Mouse (Mus musculus) liver (tissue): ENCODE results near the gene Eif4a1.
"Not testable (repeated sequence)": the region's sequence is repeated elsewhere in the genome, so short reads cannot be mapped to it uniquely, and the experiment has no call there.

ENCODE experiments used
- DNase-seq: peaks from one replicate; pipeline ENCODE4 v3.0.0-alpha.2; 2020; ENCODE audit warnings: mixed read lengths

The Eif4a1 gene

DNA sequence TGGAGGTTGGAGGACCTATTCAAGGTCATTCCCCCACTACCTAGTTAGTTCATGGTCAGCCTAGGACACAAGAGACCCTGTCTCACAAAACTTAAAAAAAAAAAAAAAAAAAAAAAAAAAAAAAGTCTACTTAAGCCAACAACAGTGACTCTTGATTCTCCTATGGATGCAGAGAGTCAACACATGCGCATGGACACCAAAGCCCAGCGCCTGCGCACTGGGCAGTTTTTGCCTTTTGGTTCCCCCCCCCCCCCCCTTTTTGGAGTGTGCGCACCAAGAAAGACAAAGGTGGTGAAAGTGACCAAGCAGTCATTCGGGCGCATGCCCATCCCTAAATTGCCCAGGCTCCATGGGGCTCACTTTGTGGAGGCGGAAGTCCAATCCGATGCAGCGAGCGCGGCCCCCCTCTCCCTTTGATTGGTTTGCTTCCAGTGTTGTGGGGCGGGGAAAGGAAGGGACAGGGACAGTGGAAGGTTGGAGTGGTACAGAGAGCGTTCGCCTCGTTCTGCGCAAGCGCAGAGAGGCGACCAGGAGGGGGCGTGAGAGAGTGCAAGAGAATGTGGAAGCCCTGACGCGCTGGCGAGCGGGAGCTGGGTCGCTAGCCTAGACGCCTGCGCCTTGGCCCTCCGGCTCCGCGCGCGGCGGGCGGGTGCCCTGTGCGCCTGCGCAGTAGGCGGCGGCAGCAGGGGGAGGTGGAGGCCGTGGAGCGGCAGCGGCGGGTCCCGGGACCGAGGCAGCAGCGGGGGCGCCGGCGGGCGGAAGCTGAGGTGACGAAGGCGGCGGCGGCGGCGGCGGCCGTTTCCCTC lies 39.7 kb downstream of the Eif4a1 start, which contains the start of gene Fxr2:
Gene Fxr2, plus strand, starts transcription at position 707 of the 806 bp plus-strand sequence.
- DNase-seq, result peak; percentile 100

DNA sequence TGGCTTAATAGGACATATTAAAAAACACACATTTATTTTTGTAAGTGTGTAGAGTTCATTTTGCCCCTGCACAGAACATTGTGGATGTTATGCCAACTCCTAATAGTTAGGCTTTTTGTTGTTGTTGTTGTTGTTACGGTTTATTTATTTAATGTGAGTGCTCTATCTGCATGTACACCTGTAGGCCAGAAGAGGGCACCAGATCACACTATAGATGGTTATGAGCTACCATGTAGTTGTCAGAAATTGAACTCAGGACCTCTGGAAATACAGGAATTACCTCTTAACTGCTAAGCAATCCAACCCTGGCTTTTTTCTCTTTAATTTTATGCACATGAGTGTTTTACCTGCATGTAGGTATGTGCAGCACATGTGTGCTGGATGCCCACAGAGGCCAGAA lies 42.4 kb downstream of the Eif4a1 start:
- DNase-seq, result no peak

DNA sequence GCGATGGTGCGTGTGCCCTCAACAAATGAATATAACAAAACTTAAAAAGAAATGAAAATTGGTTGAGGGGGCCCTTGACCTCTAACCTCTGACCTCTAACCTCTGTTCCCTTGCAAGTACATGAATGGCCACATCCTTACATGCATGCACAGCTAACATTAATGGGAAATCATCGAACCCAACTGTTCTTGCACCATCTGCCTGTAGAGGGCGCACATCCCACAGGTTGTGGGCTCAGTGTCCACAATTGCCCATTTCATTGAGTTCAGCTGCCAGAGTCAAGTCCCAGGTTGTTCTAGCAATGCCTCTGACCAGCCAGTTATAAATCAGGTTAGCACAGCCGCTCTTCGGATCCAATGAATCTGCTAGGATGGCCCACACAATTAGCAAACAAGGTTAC lies 43.9 kb downstream of the Eif4a1 start:
- peak; percentile 84 for DNase-seq

DNA sequence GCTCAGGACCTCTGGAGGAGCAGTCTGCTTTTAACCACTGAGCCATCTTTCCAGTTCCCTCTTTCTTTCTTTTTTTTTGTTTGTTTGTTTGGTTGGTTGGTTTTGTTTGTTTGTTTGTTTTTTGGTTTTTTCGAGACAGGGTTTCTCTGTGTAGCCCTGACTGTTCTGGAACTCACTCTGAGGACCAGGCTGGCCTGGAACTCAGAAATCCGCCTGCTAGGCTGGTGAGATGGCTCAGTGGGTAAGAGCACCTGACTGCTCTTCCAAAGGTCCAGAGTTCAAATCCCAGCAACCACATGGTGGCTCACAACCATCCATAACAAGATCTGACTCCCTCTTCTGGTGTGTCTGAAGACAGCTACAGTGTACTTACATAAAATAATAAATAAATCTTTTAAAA lies 47.9 kb downstream of the Eif4a1 start:
- not testable (repeated sequence) for DNase-seq

DNA sequence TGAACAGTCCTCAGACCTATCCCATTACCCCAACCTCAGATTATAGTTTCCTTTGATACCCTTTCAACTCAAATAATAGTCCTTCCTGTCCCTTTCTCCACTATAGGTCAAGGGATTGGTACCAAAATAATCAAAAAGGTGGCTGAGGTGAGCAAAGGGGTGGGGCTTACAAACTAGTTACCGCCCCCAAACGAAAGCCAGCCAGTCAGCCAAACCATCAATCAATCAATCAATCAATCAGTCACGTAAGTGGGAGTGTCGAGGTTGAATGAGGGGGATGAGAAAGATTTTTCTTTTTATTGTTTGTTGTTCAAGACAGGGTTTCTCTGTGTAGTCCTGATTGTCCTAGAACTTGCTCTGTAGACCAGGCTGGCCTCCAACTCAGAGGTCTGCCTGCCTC lies 49.2 kb downstream of the Eif4a1 start:
- no peak for DNase-seq

DNA sequence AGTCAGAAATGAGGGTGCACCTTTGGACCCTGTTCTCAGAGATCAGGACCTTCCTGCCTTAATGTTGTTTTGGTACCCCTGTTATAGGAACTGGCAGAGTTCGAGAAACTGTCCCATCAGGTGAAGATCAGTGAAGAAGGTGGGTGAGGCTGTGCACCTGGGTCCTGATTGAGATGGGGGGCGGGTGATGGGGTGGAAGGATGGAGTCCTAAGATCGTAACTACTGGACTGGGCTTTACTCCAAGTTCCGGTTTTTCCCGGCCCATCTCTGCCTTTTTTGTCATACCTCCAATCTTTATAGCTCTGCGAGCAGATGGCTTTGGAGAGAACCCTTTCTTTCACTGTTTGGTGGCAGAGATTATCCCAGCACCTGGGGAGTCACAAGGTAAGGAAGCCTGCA lies 49.8 kb downstream of the Eif4a1 start:
- no peak for DNase-seq

DNA sequence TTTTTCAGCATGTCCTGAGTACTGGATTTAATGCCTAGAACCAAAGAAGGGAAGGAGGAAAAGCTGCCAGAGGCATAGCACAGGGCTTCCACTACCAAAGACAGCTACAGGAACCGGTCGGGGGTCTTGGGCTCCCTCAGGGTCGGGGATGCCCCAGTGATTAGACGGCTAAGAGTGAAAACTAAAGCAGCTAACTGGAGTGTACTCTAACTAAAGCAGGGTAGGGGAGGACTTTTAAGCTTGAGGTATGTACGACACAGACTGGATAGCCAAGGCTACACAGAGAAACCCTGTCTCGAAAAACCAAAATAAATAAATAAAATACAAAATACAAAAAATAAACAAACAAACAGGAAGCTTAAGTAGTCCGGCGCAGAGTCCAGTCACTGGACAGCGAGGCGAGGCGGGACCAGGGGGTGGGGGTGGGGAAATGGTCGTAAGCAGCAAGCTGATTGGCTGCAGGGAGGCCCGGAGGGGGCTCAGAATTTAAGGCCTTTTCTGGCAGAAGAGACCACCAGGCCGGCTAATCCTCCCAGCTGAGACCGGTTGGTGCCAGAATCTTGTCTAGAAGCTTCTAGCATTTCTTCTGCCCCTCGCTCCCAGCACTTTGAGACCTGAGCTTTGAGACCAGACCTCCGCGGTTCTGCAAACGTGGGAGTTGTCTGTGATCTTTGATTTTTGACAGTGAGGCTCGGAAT lies 50.5 kb downstream of the Eif4a1 start, which contains the start of gene Sat2:
Gene Sat2, plus strand, starts transcription at position 454 of the 698 bp plus-strand sequence.
- DNase-seq, result peak; percentile 81

DNA sequence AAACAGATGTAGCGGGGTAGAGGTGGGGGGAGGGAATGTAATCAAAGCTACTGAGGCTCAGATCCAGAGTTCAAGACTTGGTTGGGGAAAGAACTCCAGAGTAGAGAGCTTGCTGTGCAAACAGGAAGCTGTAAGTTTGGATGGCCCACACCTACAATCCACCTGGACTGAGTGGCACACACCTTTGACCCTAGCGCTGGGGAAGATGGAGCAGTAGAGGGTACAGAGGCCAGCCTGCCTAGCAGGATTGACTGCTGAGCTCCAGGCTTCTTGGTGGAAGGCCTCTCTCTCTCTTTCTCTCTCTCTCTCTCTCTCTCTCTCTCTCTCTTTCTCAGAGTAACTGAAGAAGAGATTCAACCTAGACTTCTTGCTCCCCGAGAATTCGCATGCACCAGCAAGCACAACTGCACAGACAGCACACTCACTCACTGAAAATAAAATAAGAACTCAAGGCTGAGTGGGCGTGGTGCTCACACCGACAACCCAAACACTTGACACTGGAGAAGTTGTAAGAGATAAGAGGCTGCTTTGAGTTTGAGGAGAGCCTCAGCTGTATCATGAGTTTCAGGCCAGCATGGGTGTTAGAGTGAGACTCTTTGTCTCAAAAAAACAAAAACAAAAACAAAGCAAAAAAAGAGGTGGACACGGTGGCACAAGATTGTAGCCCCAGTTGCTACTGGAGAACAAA lies 51.7 kb downstream of the Eif4a1 start:
- peak; percentile 64 for DNase-seq

DNA sequence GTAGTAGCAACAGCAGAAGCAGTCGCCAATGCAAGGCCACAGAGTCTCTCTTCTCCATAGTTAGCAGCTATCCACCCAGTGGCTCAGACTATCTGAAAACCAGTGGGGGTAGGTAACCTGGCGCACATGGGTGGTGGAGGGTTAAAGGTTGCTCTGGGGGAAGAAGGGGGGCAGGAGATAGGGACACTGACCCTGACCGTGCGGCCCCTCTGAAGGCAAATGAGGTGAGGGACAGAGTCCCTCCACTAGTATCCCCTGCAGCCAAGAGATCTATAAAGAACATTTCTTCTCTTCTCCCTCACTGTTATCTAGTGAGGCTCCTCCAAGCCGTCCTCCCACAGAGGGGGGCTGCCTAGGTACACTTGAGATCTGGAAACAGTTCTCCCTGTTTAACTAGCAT lies 54.4 kb downstream of the Eif4a1 start, which contains the start of gene Shbg:
Gene Shbg, minus strand, starts transcription at position 101 of the 400 bp plus-strand sequence.
- DNase-seq, result peak; percentile 40
